15 mouse cellular contexts compared by ENCODE assay signal in genomic region chr1:65113536-65114172, GRCm38 (mm10). TPM values are rescaled to one million over a fixed set of nuclear protein-coding genes. Genes with fewer than 3 reads are reported as not detected.
DNase-seq lines count a peak whose midpoint lies in the region; ATAC-seq and TF ChIP-seq lines count a peak whose summit lies in the region.
"Had no signal": no experiment of that assay in that cellular context is flagged by ENCODE, and none has a peak within 500 bp of the region (broad histone marks: within the 10 kb centered on the region; RNA-seq: fewer than 3 reads in every experiment).

No protein-coding gene starts in this region.

- peak; percentile 46 for DNase-seq in kidney, adult 2 months
- DNase-seq in kidney, postnatal 4 days = no peak
- DNase-seq in adipocyte (ENCODE audit: low spot score) = peak; percentile 90
- no peak for DNase-seq in liver, embryonic 13.5 days
- no peak for DNase-seq in midbrain, embryonic 10.5 days (ENCODE audit: low spot score)
- DNase-seq in ovary, postnatal 10 days (ENCODE audit: low spot score) = no peak
- DNase-seq: cerebellum, adult 9-10 months; layer of hippocampus, adult 9-11 months; thymus, postnatal 4 days had no signal

- no peak for TF ChIP-seq POLR2A in kidney, adult 2 months (IDR thresholded peaks at IDR 0.05; ENCODE audit: low read depth, low read length)

- no peak overlapping the region for H3K4me2 ChIP-seq in liver, embryonic 13.5 days

- H3K27ac ChIP-seq in kidney, adult 2 months (ENCODE audit: insufficient read depth, low read depth, low read length) = peak overlapping the region; percentile 95
- H3K27ac ChIP-seq in liver, embryonic 13.5 days = no peak overlapping the region
- H3K27ac ChIP-seq in midbrain, embryonic 10.5 days (replicated peaks) = no peak overlapping the region
- H3K27ac ChIP-seq: embryonic facial prominence, embryonic 12.5 days; hindbrain, embryonic 15.5 days; limb, embryonic 15.5 days had no signal

- no peak for TF ChIP-seq CTCF in kidney, adult 2 months (conservative IDR thresholded peaks at IDR 0.05; ENCODE audit: insufficient read depth, insufficient read length, low read depth, low read length)

- H3K27me3 ChIP-seq in kidney, adult 2 months (replicated peaks; ENCODE audit: control insufficient read depth, insufficient read depth, low read length) = no peaks in the 10 kb centered on the region
- H3K27me3 ChIP-seq in liver, embryonic 13.5 days = no peaks in the 10 kb centered on the region
- no peaks in the 10 kb centered on the region for H3K27me3 ChIP-seq in midbrain, embryonic 10.5 days (ENCODE audit: low read depth, poor library complexity, severe bottlenecking)
- H3K27me3 ChIP-seq: embryonic facial prominence, embryonic 12.5 days; heart, embryonic 13.5 days; hindbrain, embryonic 15.5 days; limb, embryonic 15.5 days had no signal

- ATAC-seq in liver, embryonic 13.5 days (ENCODE audit: low read depth) = peak; percentile 41; the same call in 1 of the 2 replicates
- peak; percentile 84 for ATAC-seq in megakaryocyte progenitor cell, adult 5-6 weeks (replicated peaks; ENCODE audit: poor library complexity)
- ATAC-seq in erythroblast, adult 5-6 weeks (replicated peaks; ENCODE audit: low FRiP score, poor library complexity, severe bottlenecking) = no peak

- H3K9ac ChIP-seq in liver, embryonic 13.5 days = no peak overlapping the region
- H3K9ac ChIP-seq: embryonic facial prominence, embryonic 12.5 days; hindbrain, embryonic 15.5 days; limb, embryonic 15.5 days had no signal

- no peak overlapping the region for H3K4me3 ChIP-seq in kidney, adult 2 months (ENCODE audit: insufficient read depth, low read depth, low read length)
- no peak overlapping the region for H3K4me3 ChIP-seq in liver, embryonic 13.5 days (replicated peaks)
- H3K4me3 ChIP-seq in midbrain, embryonic 10.5 days = no peak overlapping the region
- H3K4me3 ChIP-seq: embryonic facial prominence, embryonic 12.5 days; hindbrain, embryonic 15.5 days had no signal

- no peaks in the 10 kb centered on the region for H3K36me3 ChIP-seq in kidney, adult 2 months (ENCODE audit: control insufficient read depth, insufficient read depth, low read length)
- no peaks in the 10 kb centered on the region for H3K36me3 ChIP-seq in liver, embryonic 13.5 days
- H3K36me3 ChIP-seq in midbrain, embryonic 10.5 days = no peaks in the 10 kb centered on the region
- H3K36me3 ChIP-seq: embryonic facial prominence, embryonic 12.5 days; heart, embryonic 13.5 days; hindbrain, embryonic 15.5 days; limb, embryonic 15.5 days had no signal

- H3K4me1 ChIP-seq in kidney, adult 2 months (ENCODE audit: control insufficient read depth, insufficient read depth, low read length) = peaks cover 20% of the 10 kb centered on the region
- peaks cover 8% of the 10 kb centered on the region for H3K4me1 ChIP-seq in liver, embryonic 13.5 days (replicated peaks)
- peaks cover 10% of the 10 kb centered on the region; the same call in 1 of the 2 replicates for H3K4me1 ChIP-seq in midbrain, embryonic 10.5 days
- H3K4me1 ChIP-seq: embryonic facial prominence, embryonic 12.5 days; heart, embryonic 13.5 days had no signal

- 62% methylated on average over 5 of the region's 5 CpGs for WGBS in kidney, adult 2 months
- 77% methylated on average over 5 of the region's 5 CpGs for WGBS in liver, embryonic 13.5 days (ENCODE audit: insufficient replicate concordance)
- 90% methylated on average over 5 of the region's 5 CpGs for WGBS in midbrain, embryonic 10.5 days

- H3K9me3 ChIP-seq in liver, embryonic 13.5 days (replicated peaks) = no peaks in the 10 kb centered on the region
- no peaks in the 10 kb centered on the region for H3K9me3 ChIP-seq in midbrain, embryonic 10.5 days (replicated peaks)
- H3K9me3 ChIP-seq: embryonic facial prominence, embryonic 12.5 days; heart, embryonic 13.5 days; hindbrain, embryonic 15.5 days; limb, embryonic 15.5 days had no signal

RNA-seq across cellular contexts. Expression of gene Gm28845, which starts 5.7 kb away (rescaled TPM):
- polyA plus RNA-seq in kidney, adult 2 months (2012; rRNA removed) = 7.6 and 9.0 TPM in 2 replicates
- polyA plus RNA-seq in liver, embryonic 13.5 days (2015; fragmentation: Nextera tagmentation; extraction: Ambion mirVana) = not detected in 2 replicates
- total RNA-seq in megakaryocyte progenitor cell, adult 5-6 weeks (2015) = not detected in 2 replicates
- not detected in 2 replicates for total RNA-seq in megakaryocyte progenitor cell, adult 5-6 weeks (2017)
- total RNA-seq in erythroblast, adult 5-6 weeks (2015; ENCODE audit: low replicate concordance) = not detected in 2 replicates
- total RNA-seq in erythroblast, adult 5-6 weeks (2017; ENCODE audit: low replicate concordance) = 1.3 TPM in 1 of 2 replicates, not detected in the other
- 0.19 TPM in 1 of 2 replicates, not detected in the other for polyA plus RNA-seq in midbrain, embryonic 10.5 days (2016; fragmentation: Nextera tagmentation; extraction: Ambion mirVana)
- polyA plus RNA-seq: embryonic facial prominence, embryonic 12.5 days; heart, embryonic 13.5 days; hindbrain, embryonic 15.5 days; limb, embryonic 15.5 days had no signal

RNA-seq across cellular contexts. Expression of gene D630023F18Rik, which starts 9.4 kb away (rescaled TPM):
- polyA plus RNA-seq in kidney, adult 2 months (2012; rRNA removed) = 64.3 and 85.6 TPM in 2 replicates
- polyA plus RNA-seq in liver, embryonic 13.5 days (2015; fragmentation: Nextera tagmentation; extraction: Ambion mirVana) = 0.29 and 0.45 TPM in 2 replicates
- total RNA-seq in megakaryocyte progenitor cell, adult 5-6 weeks (2015) = 1.3 and 1.9 TPM in 2 replicates
- total RNA-seq in megakaryocyte progenitor cell, adult 5-6 weeks (2017) = 0.12 and 0.51 TPM in 2 replicates
- 1.7 TPM in 1 of 2 replicates, not detected in the other for total RNA-seq in erythroblast, adult 5-6 weeks (2015; ENCODE audit: low replicate concordance)
- not detected in 2 replicates for total RNA-seq in erythroblast, adult 5-6 weeks (2017; ENCODE audit: low replicate concordance)
- polyA plus RNA-seq in midbrain, embryonic 10.5 days (2016; fragmentation: Nextera tagmentation; extraction: Ambion mirVana) = 0.16 TPM in 1 of 2 replicates, not detected in the other

RNA-seq across cellular contexts. Expression of gene Cryga, which starts 10.5 kb away (rescaled TPM):
- 5.9 and 6.4 TPM in 2 replicates for polyA plus RNA-seq in kidney, adult 2 months (2012; rRNA removed)
- polyA plus RNA-seq in liver, embryonic 13.5 days (2015; fragmentation: Nextera tagmentation; extraction: Ambion mirVana) = not detected in 2 replicates
- total RNA-seq in megakaryocyte progenitor cell, adult 5-6 weeks (2015) = not detected in 2 replicates
- not detected in 2 replicates for total RNA-seq in megakaryocyte progenitor cell, adult 5-6 weeks (2017)
- total RNA-seq in erythroblast, adult 5-6 weeks (2015; ENCODE audit: low replicate concordance) = not detected in 2 replicates
- total RNA-seq in erythroblast, adult 5-6 weeks (2017; ENCODE audit: low replicate concordance) = not detected in 2 replicates
- not detected in 2 replicates for polyA plus RNA-seq in midbrain, embryonic 10.5 days (2016; fragmentation: Nextera tagmentation; extraction: Ambion mirVana)
- polyA plus RNA-seq: heart, embryonic 13.5 days; limb, embryonic 15.5 days had no signal

RNA-seq across cellular contexts. Expression of gene Crygb, which starts 31.6 kb away (rescaled TPM):
- not detected in 2 replicates for polyA plus RNA-seq in kidney, adult 2 months (2012; rRNA removed)
- polyA plus RNA-seq in liver, embryonic 13.5 days (2015; fragmentation: Nextera tagmentation; extraction: Ambion mirVana) = not detected in 2 replicates
- total RNA-seq in megakaryocyte progenitor cell, adult 5-6 weeks (2015) = not detected in 2 replicates
- not detected in 2 replicates for total RNA-seq in megakaryocyte progenitor cell, adult 5-6 weeks (2017)
- total RNA-seq in erythroblast, adult 5-6 weeks (2015; ENCODE audit: low replicate concordance) = not detected in 2 replicates
- total RNA-seq in erythroblast, adult 5-6 weeks (2017; ENCODE audit: low replicate concordance) = not detected in 2 replicates
- polyA plus RNA-seq in midbrain, embryonic 10.5 days (2016; fragmentation: Nextera tagmentation; extraction: Ambion mirVana) = not detected in 2 replicates
- polyA plus RNA-seq: limb, embryonic 15.5 days had no signal

RNA-seq across cellular contexts. Expression of gene Crygc, which starts 40.2 kb away (rescaled TPM):
- polyA plus RNA-seq in kidney, adult 2 months (2012; rRNA removed) = not detected in 2 replicates
- polyA plus RNA-seq in liver, embryonic 13.5 days (2015; fragmentation: Nextera tagmentation; extraction: Ambion mirVana) = not detected in 2 replicates
- total RNA-seq in megakaryocyte progenitor cell, adult 5-6 weeks (2015) = not detected in 2 replicates
- total RNA-seq in megakaryocyte progenitor cell, adult 5-6 weeks (2017) = not detected in 2 replicates
- not detected in 2 replicates for total RNA-seq in erythroblast, adult 5-6 weeks (2015; ENCODE audit: low replicate concordance)
- total RNA-seq in erythroblast, adult 5-6 weeks (2017; ENCODE audit: low replicate concordance) = not detected in 2 replicates
- polyA plus RNA-seq in midbrain, embryonic 10.5 days (2016; fragmentation: Nextera tagmentation; extraction: Ambion mirVana) = 0.24 TPM in 1 of 2 replicates, not detected in the other
- polyA plus RNA-seq: heart, embryonic 13.5 days; hindbrain, embryonic 15.5 days; limb, embryonic 15.5 days had no signal

Comparison
In these comparisons a context has a peak if more than half of its experiments do, and no peak if none do; other contexts are left out.
1. DNase-seq: peak in kidney, adult 2 months (single experiment) and adipocyte (single experiment); none in kidney, postnatal 4 days (0 of 2), liver, embryonic 13.5 days (single experiment), midbrain, embryonic 10.5 days (single experiment) and ovary, postnatal 10 days (single experiment).
2. RNA of gene D630023F18Rik, which starts 9.4 kb away (polyA plus RNA-seq): 64.3 to 85.6 TPM in kidney, adult 2 months; 0.29 to 0.45 TPM in liver, embryonic 13.5 days and 0.16 TPM in midbrain, embryonic 10.5 days; every median in the first group is over 10 times any median in the second.